Mouse (Mus musculus) left cerebral cortex, postnatal 36 days (tissue): Measurements from ENCODE around the gene Adamts16. TPM values are rescaled to one million over a fixed set of nuclear protein-coding genes. Genes with fewer than 3 reads are reported as not detected.
A peak's percentile ranks its signal among the peaks of the same experiment; 100 is the strongest.
"Not testable (repeated sequence)": the region's sequence is repeated elsewhere in the genome, so short reads cannot be mapped to it uniquely, and the experiment has no call there.

Experiments used
- DNase-seq, 2 experiments: peaks; one replicate each; pipeline ENCODE4 v3.0.0; 2021 to 2022; ENCODE audit warnings: low spot score in 2 of 2, mixed read lengths in 1 of 2
- intact Hi-C: fragments of 180-260 bp; cut with DNase I; formaldehyde crosslinking; loops from one replicate; pipeline ENCODE4 v1.15.1; 2025
- total RNA-seq, 2 experiments: library from RNA; stranded (reverse); gene quantifications; 2 replicates each; pipeline ENCODE4 v1.2.3; 2021

Gene Adamts16
- 1 to 10 TPM; 4.0 to 5.7 TPM for total RNA-seq

DNA sequence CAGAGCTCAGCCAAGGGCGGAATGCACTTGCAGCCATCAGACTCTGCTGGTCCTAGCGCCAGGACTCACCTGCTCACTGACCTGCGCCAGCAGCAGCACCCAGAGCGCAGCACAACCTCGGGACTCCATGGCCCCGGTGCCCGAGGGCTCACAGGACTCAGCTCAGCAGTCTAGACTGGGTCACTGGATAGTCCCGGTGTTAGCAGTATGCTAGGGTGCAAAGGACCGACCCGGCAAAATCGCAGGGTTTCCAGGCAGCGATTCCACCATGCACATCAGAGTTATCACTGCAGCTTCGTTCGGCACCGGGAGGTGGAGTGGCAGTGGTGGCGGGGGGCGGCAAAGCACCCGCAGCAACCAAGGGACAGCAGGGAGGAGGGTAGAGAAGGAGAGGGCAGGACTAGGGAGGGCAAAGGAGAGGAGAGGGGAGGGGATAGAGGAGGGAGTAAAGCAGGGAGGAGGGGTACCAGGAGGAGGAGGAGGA lies at the start of gene Adamts16:
Gene Adamts16, minus strand, starts transcription at position 391 of the 484 bp plus-strand sequence.
- peak in 1 of 2 experiments; percentile 27 for DNase-seq
- intact Hi-C loops: loop anchor here (2.0 kb wide), 1 partner anchor 159 kb away; no protein-coding TSS in a partner anchor

DNA sequence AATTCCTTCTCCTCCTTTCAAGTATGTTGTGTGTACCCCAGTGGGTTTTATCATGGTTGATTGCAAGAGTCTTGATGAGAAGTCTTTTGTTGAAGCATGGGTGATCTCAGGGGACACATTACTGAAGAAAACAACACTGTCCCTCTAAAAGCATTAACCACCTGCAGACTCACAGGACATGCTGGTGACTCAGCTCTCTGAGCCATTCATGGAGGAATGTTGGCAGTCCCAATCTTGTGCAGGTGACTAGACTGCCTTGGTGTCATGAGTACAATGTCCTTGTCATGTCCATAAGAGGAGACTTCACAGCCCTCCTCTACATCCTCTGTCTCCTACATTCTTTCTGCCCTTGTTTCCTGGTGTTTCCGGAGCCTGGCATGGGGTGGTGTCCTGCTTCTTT lies 45.5 kb upstream of the Adamts16 start:
- no peak for DNase-seq
- intact Hi-C loops: no loop called here

DNA sequence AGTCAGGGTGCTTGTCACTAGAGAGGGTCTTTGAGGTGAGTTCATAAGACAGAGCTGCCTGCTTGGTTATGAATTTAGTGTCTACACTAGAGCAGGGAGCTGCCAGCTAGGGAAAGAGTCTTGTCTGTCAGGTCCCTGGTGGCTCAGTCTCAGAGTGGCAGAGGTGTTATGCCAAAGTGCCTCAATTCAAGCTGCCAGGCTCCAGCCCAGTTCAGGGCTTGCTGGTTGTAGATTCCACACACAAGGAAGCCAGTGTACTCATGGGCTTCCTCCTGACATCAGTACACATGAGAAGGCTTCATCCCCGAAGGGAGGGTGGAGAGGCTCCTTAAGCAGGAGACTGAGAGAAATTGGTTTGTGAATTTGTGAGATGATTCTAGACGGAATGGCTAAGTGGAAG lies 43.4 kb upstream of the Adamts16 start:
- DNase-seq: no peak
- intact Hi-C loops: no loop called here

DNA sequence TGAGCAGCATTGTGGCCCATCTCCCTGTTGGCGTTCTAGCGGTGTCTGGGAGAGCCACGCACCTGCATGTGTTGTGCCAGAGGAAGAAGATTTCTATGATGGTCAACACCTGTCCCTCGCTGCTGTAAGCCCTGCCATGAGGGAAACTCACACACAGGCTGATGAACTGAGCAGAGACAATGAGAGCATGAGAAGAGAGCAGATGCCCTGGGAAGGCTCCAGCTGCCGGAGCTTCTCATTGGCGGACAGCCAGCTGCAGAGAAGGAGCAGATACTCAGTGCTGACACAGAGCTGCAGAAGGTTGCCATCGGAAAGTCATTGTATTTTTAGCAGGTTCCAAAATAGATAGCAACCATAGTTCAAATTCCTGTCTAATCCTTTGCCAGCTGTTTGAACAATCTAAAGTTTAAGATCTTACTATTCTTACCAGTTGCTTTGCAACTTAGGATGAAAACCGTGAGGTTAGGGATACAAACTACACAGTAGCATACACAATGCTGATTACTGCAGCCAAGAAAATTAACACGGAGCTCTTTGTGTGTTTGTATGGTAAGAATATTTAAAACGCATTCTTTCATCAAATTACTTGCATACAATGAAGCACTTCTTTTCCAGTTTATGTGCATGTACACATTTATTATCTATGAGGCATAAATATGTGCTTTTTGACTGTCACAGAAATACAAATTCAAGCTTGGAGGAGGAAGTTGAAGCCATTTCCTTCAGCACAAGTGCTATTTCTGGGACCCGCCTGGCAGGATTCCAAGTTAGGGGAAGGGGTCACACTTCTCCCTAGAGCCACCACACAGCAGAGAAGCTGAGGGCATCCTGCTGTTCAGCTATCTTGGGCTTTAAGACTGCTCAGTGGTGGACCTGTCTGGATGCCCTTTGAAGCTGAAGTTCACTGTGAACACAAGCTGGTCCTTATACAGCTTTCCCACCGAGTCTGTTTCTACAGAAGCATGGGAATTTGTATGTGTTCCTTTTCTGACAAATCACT lies 42.6 kb upstream of the Adamts16 start:
- intact Hi-C loops: no loop called here
- DNase-seq: peak; percentile 65 to 67

DNA sequence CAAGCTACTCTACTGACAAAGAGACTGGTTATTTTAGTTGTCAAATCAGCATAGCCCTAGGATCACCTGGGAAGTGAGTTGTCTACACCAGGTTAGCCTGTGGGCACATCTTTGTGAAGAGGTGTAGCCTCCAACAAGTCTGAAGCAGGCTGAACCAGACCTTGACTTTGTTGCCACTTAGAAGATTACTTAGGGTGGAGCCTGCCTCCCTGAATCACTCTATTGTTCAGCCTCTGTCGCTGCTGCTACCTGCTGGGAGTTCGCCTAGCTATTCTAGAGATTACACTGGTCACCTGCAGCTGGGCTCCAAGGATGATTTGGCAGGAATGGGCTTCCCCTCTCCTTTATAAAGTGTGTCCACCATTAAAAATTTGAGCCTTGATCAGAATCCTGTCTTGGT lies 38.4 kb upstream of the Adamts16 start:
- intact Hi-C loops: not testable (repeated sequence)

DNA sequence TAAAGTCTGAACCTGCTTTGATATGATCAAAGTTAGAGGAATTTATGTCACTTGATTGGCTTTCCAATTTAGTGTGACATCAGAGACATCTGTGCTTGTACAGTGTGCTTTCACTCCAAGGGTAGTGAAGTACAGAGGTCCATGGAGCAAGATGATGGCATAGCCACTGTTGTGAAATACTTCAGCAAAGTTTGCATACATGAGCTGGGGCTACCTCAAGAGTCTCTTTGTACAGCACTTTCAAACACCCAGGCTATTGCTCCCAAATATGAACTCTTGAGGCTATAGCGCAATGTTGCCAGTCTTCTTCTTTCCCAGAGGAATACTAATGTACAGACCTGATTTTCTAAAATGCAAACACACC lies 35.9 kb upstream of the Adamts16 start:
- intact Hi-C loops: no loop called here
- DNase-seq: no peak

More for the DNA sequence above, 38.4 kb upstream of the Adamts16 start:
- not testable (repeated sequence) for DNase-seq

DNA sequence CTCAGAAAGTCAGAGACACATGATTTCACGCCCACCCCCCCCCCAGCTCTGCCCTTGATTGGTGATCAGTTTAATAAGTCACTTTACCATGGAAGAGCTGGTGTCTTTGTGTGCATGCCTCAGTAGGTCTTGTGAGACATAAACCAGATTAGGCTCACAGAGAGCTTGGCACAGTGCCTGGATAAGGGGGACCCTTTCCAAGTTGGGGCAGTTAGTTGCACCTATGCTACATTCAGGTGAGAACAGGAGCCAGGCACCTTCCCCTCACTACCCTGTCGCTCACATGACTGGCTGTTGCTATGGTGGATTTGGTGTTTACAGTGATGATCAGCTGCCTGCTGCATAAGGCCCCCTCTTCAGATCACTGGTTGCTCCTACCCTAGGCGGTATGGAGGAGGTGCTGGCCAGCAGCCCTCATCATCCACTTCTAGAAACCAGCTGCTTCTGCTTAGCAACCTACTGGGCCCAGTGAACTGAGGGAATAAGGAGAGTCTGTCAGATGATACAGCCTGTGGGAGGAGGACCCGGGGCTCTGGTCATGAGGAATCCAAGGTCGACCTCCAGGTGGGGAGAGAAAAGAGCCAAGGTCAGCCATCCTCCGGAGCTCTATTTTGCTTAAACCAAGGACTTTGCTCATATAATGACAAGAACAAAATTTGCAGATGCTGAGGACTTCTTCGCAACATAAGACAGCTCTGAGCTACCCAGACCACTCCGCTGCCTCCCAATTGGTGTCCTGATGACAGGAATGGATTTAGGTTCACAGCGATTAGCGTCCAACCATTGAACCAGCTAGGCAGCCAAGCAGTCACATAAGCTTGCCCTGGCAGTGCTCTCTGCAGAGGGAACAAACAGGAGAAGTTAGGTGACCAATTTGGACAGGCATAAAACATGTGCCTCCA lies 35.3 kb upstream of the Adamts16 start:
- DNase-seq: peak in 1 of 2 experiments; percentile 18
- intact Hi-C loops: no loop called here

DNA sequence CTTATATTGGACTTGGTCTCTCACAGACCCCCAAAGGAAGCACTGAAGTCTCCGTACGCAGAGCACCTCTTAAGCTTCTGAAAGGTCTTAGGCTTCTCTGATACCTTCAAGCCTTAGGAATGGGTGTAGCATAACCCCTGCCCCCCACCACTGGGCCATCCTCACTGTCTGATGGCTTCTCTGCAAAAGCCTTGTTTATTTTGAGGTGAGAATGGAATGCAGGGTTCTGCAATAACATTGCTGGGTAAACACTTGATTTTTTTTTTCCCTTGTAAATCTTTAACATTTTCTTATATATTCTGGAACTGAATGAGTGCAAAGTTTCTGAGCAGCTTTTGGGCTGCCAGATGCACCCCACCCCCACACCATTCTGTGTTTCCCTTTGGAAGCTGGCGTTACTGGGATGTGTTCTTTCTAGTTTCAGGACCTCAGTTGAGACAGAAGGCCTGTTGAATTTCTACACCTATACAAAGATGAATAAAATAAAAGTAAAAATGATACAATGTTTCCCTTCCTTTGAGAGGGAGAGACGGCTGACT lies 33.9 kb upstream of the Adamts16 start:
- intact Hi-C loops: no loop called here
- DNase-seq: no peak

DNA sequence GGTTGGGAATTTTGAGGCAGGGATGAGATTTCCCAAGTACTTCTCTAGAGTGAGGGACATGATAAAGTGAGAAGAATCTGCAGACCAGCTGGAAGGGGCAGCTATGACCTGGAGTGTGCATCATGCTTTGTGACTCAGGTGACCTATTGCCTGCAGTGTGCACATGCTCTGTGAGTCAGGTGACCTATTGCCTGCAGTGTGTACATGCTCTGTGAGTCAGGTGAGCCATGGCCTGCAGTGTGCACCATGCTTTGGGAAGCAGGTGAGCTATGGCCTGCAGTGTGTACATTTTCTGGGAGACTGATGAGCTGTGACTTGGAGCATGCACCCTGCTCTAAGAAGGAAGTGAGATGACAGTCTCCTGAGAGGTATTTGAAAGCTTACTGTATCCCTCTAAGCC lies 33.1 kb upstream of the Adamts16 start:
- intact Hi-C loops: no loop called here

DNA sequence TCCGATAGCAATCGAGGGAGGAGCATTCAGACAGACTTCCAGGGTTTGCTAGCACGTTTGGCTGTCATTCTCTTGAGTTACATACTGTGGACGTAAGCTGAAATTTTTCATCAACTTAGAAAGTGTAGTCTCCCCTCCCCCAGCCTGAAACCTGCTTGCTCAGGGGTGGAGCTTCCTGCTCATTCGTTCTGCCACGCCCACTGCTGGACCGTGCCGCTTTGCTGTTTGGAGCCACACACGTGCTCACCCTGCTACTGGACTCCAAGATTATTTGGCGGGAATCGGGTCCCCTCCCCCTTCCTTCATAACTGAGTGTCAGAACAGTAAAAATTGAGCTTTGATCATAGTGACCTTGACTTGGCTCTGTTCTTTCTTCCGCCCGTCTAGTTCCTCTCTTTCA lies 32.2 kb upstream of the Adamts16 start:
- intact Hi-C loops, DNase-seq: not testable (repeated sequence)

More for the DNA sequence above, 33.1 kb upstream of the Adamts16 start:
- no peak for DNase-seq

DNA sequence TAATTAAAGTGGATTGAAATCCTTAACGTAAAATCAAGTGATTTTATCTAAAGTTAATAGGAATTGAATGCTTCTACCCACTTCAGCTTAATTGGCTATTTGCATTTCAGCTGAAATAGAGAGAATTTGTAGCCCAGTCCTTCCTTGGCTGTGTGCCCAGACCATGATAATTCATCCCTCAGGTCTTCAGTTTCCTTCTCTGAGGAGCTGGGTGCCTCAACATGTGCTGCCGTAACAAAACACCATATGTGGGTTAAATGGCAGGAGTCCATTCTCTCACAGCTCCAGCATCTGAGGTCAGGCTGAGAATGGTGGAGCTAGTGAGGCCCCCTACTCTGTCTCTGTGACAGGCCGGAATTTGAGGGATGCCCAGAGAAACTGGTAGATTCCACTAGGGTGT lies 29.4 kb upstream of the Adamts16 start:
- no peak for DNase-seq
- intact Hi-C loops: no loop called here

DNA sequence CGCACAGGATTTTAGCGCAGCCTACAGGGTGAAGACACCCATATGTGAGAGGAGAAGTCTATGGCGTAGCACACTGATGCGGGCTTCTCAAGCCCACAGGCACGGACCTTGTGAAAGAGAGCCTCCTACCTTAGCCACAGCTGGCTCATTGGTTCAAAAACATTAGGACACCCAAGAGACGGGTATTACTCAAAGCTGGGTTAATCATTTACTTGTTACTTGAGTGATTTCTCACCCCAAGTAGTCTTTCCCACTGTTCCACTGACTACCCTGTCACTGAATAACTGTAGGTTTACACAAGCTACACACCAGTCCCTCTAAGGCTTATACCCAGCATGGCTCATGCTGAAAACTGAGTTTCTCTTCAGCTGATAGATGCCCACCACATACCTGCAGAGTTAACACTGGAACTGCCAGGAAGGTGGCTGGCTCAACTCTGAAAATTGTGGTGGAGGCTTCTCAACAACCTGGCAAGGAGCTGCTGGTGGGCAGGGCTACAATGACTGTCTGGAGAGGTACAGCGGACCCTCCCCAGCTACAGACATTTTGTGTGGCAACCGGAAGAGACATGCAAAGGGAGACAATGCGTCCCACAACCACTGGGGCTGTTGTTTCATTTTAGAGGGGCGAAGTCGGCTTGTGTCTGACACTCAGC lies 25.5 kb upstream of the Adamts16 start:
- DNase-seq: no peak
- intact Hi-C loops: no loop called here

DNA sequence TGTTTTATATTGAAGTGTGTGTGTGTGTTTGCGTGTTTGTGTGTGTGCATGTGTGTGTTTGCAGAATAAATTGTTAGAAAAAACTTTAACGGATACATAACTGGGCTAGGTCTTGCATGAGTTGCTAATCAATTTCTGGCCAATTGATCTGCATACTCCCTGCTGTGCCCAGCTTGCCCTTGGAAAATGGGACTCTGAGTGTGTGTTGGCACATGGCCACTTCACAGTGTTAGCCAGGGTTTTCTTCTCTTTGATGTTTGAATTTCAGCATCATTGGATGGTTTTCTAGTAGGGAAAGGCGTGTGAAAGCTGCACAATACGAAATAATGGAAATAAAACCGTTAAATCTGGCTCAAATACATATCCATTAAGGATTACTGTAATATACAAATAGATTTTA lies 24.3 kb upstream of the Adamts16 start:
- no peak for DNase-seq
- intact Hi-C loops: no loop called here

DNA sequence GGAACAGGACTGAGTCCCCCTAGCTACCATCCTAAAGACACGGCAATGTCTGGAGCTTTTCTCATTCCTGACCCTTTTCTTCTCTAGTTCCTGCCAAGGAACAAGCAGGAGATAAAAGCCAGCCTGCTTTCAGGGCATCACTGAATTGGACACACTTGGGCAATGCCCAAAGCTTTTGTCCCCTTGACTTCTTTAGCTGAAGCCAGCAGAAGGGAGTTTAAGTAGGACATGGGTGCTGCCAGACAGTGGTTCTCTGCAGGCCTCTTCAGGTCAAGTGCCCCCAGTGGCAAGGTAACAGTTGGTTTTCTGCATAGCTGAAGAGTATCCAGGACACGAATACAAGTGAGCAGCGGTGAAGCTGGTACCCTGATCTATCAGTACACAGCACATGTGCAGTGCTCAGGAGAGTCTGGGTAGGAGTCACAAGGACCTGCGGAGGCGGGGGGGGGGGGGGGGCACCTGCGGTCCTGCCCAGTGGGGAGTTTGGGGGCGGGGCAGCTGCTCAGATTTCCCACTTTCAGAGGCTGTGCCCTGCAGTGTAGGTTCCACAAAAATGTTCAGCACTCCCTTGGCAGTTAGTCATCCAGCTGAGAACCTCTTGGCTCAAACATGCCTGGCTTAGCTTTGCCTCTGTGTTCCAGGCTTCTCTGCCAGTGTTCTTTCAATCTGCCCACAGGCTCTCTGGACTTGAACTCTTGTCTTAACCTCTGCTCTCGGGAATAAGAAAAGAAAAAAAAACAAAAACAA lies 20.7 kb upstream of the Adamts16 start:
- no peak for DNase-seq
- intact Hi-C loops: no loop called here

DNA sequence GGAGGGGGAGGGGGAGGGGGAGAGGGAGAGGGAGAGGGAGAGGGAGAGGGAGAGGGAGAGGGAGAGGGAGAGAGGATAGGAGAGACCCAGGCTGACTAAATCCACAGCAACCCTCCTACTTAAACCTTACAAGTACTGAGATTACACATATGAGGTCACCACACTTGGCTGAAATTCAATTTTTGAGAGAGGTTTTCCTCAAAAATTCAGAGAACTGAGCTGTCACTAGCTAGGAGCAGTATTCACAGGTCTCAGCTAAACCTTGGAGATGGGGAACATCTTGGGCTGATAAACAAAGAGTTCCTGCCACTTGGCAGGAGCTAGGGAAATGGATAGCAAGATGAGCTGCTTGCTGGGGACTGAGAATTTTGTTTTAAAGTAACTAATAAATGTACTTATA lies 12.0 kb upstream of the Adamts16 start:
- intact Hi-C loops: no loop called here
- DNase-seq: no peak

DNA sequence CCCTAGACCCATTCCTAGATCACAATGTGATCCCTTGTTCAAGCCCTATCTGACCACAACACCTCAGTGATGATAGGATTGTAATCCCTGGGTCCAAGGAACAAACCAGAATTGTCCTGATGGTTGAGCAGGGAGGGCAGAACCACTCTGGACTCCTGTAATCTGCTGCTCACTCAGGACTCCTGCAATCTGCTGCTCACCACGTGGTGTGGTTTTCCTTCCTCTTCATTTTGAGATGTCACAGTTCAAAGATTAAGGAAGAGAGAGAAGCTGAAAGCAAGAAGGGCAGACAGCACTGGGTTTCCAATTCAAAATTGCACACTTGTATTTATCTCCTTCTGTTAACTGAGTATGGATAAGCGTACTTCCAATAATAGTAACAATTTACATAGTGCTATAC lies 5.3 kb upstream of the Adamts16 start:
- DNase-seq: no peak
- intact Hi-C loops: no loop called here

DNA sequence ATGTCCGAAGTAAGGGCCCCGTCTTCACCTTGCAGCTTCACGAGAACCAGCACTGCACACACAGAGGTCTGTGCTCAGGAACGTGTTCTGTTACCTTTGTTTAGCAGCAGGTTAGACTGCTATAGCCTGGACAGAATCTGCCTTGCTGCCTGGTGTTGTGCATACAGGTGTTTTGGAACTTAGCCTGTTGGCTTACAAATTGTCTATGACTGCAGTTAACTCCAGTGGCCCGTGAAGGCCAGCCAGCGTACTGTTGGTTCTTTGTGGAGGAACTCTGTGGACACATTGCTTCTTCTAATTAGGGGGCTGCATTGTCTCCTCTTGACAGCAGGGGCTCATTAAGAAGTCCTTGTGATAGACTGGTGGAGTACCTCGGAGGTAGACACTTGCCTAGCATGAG lies 3.9 kb upstream of the Adamts16 start:
- no peak for DNase-seq
- intact Hi-C loops: no loop called here

DNA sequence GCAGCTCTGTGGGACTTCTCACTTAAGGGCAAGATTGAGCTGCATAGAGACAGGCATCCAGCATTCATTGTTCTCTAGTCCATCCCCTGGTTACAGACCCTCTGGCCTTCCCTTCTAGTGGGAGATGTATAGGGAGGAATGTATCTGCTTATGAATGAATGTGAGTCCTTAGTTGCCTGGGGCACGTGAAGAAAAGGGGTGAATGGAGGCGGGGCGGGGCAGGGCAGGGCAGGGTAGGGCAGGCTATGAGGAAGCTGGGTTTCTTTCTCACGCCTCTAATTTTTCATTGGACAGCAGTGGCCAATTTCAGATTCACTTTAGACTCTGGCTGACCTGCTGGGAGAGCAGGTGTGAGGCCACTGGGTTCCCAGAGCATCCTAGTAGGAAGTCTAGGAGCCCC lies 515 bp upstream of the Adamts16 start:
- no peak for DNase-seq
- intact Hi-C loops: no loop called here

DNA sequence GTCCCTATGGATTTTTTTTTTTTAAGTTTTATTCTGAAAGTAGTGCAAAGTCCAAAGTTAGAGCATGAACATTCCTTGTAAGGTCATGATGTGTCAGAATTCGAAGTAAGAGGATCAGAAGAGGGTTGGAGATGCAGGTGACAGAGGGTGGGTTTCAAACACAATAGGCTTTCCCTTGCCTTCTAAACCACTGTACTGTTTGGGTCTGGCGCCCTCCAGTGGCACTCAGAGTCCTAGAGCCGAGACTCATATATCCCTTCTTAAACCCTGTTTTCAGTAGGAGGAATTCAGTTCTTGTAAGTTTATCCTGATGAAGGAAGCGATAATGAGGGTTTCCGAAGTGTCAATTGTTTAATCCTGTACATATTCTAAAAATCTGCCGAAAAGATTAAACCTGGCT lies 1.4 kb downstream of the Adamts16 start:
- peak; percentile 70 to 77 for DNase-seq
- intact Hi-C loops: loop anchor here (1.0 to 2.0 kb wide), 2 partner anchors 161 to 196 kb away; no protein-coding TSS in a partner anchor
